Mouse (Mus musculus): ENCODE measurements around the gene Gdpgp1.

DNA sequence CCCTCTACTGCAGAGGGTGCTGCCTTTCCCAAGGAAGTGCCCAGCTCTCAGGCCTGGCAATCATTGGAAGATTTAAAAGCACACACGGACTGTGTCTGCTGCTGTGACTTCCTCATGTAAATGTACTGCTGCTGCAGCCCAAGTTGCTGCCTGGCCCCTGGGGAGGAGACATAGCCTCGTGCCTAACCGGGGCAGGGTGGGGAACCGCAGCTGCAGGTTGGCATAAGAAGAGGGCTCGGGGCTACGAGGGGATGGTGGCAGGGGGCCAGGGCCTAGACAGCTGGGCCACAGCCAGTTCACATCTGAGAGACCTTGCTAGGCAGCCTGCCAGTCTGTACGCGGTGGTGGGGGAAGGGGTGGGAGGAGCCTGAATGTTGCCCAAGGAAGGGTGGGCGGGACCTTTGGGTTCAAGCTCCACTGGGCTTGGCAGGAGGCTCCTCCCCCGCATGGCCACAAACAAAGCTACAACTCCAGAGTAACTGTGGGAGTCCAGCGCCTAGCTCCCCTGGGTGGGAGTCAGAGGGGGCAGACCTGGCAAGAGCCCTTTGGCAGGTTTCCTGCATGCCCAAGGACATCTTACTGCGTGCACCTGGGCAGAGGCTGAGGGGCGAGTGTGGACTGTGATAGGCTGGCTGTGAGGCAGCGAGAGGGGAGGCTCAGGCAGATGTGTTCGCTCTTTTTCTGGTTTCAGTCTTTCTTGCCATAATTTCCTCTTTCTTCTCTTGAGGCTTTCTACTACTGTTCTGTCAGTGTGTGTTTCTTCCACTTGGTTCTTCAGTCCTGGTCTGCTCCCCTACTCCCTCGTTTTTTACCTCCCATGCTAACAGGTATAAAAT, 40.2 kb upstream of the Gdpgp1 start:
- peak; percentile 89 for TF ChIP-seq BHLHE40 (IDR thresholded peaks at IDR 0.05; ENCODE audit: low read depth, low read length)
- no peak for TF ChIP-seq CTCF (conservative IDR thresholded peaks at IDR 0.05 in 1 of 2, IDR thresholded peaks at IDR 0.05 in 1 of 2; ENCODE audit: low read depth in 2 of 2, low read length in 2 of 2)
- TF ChIP-seq EP300 (IDR thresholded peaks at IDR 0.05; ENCODE audit: low read length): peak; percentile 12
- no peak for TF ChIP-seq HCFC1 (IDR thresholded peaks at IDR 0.05; ENCODE audit: low read depth, low read length)
- TF ChIP-seq SIN3A (IDR thresholded peaks at IDR 0.05; ENCODE audit: low read length): peak; percentile 18; the same call in 1 of the 2 replicates
- no peak for TF ChIP-seq POLR2AphosphoS2 (IDR thresholded peaks at IDR 0.05; ENCODE audit: low read depth, low read length)
